Mouse (Mus musculus) myocyte (in vitro differentiated cells): ENCODE results near the gene Anks1b.

Source experiments
- MAX ChIP-seq: IDR thresholded peaks from one replicate; pipeline ENCODE4 v1.6.1; 2011; ENCODE audit warnings: low read depth, mild to moderate bottlenecking, control low read depth
- POLR2A ChIP-seq: IDR thresholded peaks from one replicate; pipeline ENCODE4 v1.6.1; 2011; ENCODE audit warnings: low read depth, mild to moderate bottlenecking, control low read depth, moderate library complexity; ENCODE audit not compliant: insufficient read length
- USF1 ChIP-seq: IDR thresholded peaks from one replicate; pipeline ENCODE4 v1.6.1; 2011; ENCODE audit warnings: low read depth, mild to moderate bottlenecking, control low read depth, moderate library complexity

- TF ChIP-seq MAX (no peak), POLR2A (no peak), USF1 (no peak)
Measured at GRCm38 (mm10) chr10:90273311-90273710, 400.0 kb downstream of the Anks1b start.
